Mouse (Mus musculus): ENCODE measurements around the gene Tmem136. TPM values are rescaled to one million over a fixed set of nuclear protein-coding genes. Genes with fewer than 3 reads are reported as not detected.
A peak's percentile ranks its signal among the peaks of the same experiment; 100 is the strongest.
"Not testable (repeated sequence)": the region's sequence is repeated elsewhere in the genome, so short reads cannot be mapped to it uniquely, and the experiment has no call there.

Tmem136 gene
- polyA plus RNA-seq, 1 experiment from 2014 or later: 15.2 TPM

GRCm38 (mm10) chr9:43131940-43132339, 15.6 kb upstream of the Tmem136 start:
- Histone ChIP-seq H3K36me3 (no peaks in the 10 kb centered on the region), H3K27me3 (replicated peaks) (no peaks in the 10 kb centered on the region), H3K4me1 (replicated peaks) (peaks cover 9% of the 10 kb centered on the region), H3K9ac (no peak overlapping the region), H3K27ac (ENCODE audit: poor library complexity, severe bottlenecking) (no peak overlapping the region), H3K9me3 (replicated peaks) (no peaks in the 10 kb centered on the region), H3K4me3 (no peak overlapping the region), H3K4me2 (no peak overlapping the region)
- WGBS: 73% methylated on average over 5 of the region's 5 CpGs
- ATAC-seq (ENCODE audit: insufficient number of reproducible peaks, low FRiP score): no peak

GRCm38 (mm10) chr9:43130684-43131083, 14.3 kb upstream of the Tmem136 start:
- no peak overlapping the region for H3K4me3 ChIP-seq
- no peak overlapping the region for H3K27ac ChIP-seq (ENCODE audit: poor library complexity, severe bottlenecking)
- no peak overlapping the region for H3K9ac ChIP-seq
- 91% methylated on average over 2 of the region's 2 CpGs for WGBS
- peaks cover 9% of the 10 kb centered on the region for H3K4me1 ChIP-seq (replicated peaks)
- H3K9me3 ChIP-seq (replicated peaks): no peaks in the 10 kb centered on the region
- H3K27me3 ChIP-seq (replicated peaks): no peaks in the 10 kb centered on the region
- H3K4me2 ChIP-seq: no peak overlapping the region
- no peaks in the 10 kb centered on the region for H3K36me3 ChIP-seq
- no peak for ATAC-seq (ENCODE audit: insufficient number of reproducible peaks, low FRiP score)

- no peak overlapping the region for H3K4me2 ChIP-seq
- no peak overlapping the region for H3K27ac ChIP-seq (ENCODE audit: poor library complexity, severe bottlenecking)
- H3K4me1 ChIP-seq (replicated peaks): peaks cover 9% of the 10 kb centered on the region
- no peaks in the 10 kb centered on the region for H3K9me3 ChIP-seq (replicated peaks)
- no peaks in the 10 kb centered on the region for H3K27me3 ChIP-seq (replicated peaks)
- 65% methylated on average over 10 of the region's 10 CpGs for WGBS
- no peaks in the 10 kb centered on the region for H3K36me3 ChIP-seq
- no peak overlapping the region for H3K4me3 ChIP-seq
- ATAC-seq (ENCODE audit: insufficient number of reproducible peaks, low FRiP score): no peak
- no peak overlapping the region for H3K9ac ChIP-seq
Observed at GRCm38 (mm10) chr9:43127101-43127787, 10.9 kb upstream of the Tmem136 start.

- Histone ChIP-seq H3K4me2 (no peak overlapping the region), H3K27me3 (replicated peaks) (0 out of 2 replicates have a peak, but pooled peaks cover 3% of the 10 kb centered on the region), H3K9me3 (replicated peaks) (no peaks in the 10 kb centered on the region), H3K4me3 (no peak overlapping the region), H3K27ac (ENCODE audit: poor library complexity, severe bottlenecking) (no peak overlapping the region), H3K9ac (no peak overlapping the region), H3K36me3 (no peaks in the 10 kb centered on the region), H3K4me1 (replicated peaks) (no peaks in the 10 kb centered on the region)
- no peak for ATAC-seq (ENCODE audit: insufficient number of reproducible peaks, low FRiP score)
- 20% methylated on average over 1 of the region's 1 CpGs for WGBS
Observed at GRCm38 (mm10) chr9:43122379-43122778, 6.0 kb upstream of the Tmem136 start.

- not testable (repeated sequence) for ATAC-seq (ENCODE audit: insufficient number of reproducible peaks, low FRiP score); H3K4me1 ChIP-seq (replicated peaks); H3K4me2 ChIP-seq; H3K9ac ChIP-seq; H3K9me3 ChIP-seq (replicated peaks); H3K27ac ChIP-seq (ENCODE audit: poor library complexity, severe bottlenecking); H3K4me3 ChIP-seq; H3K27me3 ChIP-seq (replicated peaks); H3K36me3 ChIP-seq
- 90% methylated on average over 2 of the region's 2 CpGs for WGBS
Observed at GRCm38 (mm10) chr9:43121948-43122347, 5.6 kb upstream of the Tmem136 start.

- Histone ChIP-seq H3K27ac (ENCODE audit: poor library complexity, severe bottlenecking) (no peak overlapping the region), H3K9ac (no peak overlapping the region), H3K4me2 (peak overlapping the region; percentile 75), H3K9me3 (replicated peaks) (no peaks in the 10 kb centered on the region), H3K4me3 (no peak overlapping the region), H3K27me3 (replicated peaks) (0 out of 2 replicates have a peak, but pooled peaks cover 3% of the 10 kb centered on the region), H3K36me3 (no peaks in the 10 kb centered on the region), H3K4me1 (replicated peaks) (peaks cover 8% of the 10 kb centered on the region; the same call in 1 of the 2 replicates)
- 77% methylated on average over 6 of the region's 6 CpGs for whole genome bisulfite sequencing
- ATAC-seq (ENCODE audit: insufficient number of reproducible peaks, low FRiP score): no peak
Observed at GRCm38 (mm10) chr9:43116997-43117336, 597 bp upstream of the Tmem136 start.

DNA sequence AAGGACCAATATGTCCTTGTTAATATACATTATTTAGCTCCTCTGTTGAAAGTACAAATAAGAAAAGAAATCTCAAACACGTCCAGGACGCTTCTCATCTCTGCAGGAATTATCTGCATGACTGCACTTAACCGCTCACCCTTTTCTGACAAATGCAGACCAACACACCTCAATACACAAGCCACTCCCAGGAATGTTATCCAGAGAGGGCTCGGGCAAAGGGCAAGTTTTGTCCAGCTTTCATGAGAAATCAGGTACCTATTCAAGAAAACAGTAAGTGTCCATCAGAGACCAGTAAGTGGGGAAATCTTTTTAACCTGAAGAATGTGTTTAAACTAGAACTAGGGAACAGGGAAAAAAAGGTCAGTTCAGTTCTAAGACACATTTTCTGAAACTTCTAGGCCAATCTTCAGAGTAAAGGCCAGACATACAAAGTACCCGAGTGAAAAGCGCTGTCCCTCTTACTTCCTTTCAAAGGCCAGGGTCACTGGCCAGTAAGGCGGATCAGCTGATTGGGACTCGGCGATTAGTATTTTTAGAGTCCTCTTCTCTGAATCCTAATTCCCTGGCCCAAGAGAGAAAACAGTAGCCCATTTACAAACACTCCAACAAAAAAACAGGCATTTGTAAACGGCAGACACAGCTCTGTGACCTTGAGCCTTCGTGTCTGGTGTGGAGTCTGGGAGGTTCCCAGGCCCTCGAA, 788 bp downstream of the Tmem136 start:
- Histone ChIP-seq H3K36me3 (peaks cover 14% of the 10 kb centered on the region), H3K4me2 (peak overlapping the region; percentile 75), H3K9ac (peak overlapping the region; percentile 85), H3K27ac (ENCODE audit: poor library complexity, severe bottlenecking) (peak overlapping the region; percentile 62), H3K27me3 (replicated peaks) (no peaks in the 10 kb centered on the region), H3K4me3 (peak overlapping the region; percentile 95), H3K4me1 (replicated peaks) (peaks cover 8% of the 10 kb centered on the region; the same call in 1 of the 2 replicates), H3K9me3 (replicated peaks) (no peaks in the 10 kb centered on the region)
- 0 out of 2 replicates have a peak, but pooled peaks have one; percentile 26 for ATAC-seq (ENCODE audit: insufficient number of reproducible peaks, low FRiP score)
- WGBS: 20% methylated on average over 12 of the region's 12 CpGs

DNA sequence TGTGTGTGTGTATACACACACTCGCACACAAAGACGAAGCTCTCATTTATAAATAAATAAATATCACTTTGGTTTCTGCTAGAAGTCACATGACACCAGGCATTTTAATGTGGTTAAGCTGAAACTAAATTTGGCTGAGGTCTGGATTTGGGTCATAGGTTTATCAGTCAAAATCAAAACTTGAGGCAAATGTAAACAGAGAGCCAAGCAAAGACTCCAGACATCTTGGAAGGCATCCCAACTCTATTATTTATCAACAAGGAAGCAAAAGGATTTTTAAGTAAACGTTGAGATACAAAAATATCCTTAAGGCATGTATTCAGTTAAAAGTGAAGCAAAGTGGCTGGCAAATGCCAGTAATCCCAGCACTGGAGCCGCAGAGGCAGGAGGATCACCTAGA, 1.5 kb downstream of the Tmem136 start:
- Histone ChIP-seq H3K27ac (ENCODE audit: poor library complexity, severe bottlenecking) (no peak overlapping the region), H3K4me3 (no peak overlapping the region), H3K9ac (no peak overlapping the region), H3K27me3 (replicated peaks) (no peaks in the 10 kb centered on the region), H3K36me3 (peaks cover 19% of the 10 kb centered on the region), H3K9me3 (replicated peaks) (no peaks in the 10 kb centered on the region), H3K4me2 (no peak overlapping the region), H3K4me1 (replicated peaks) (peaks cover 8% of the 10 kb centered on the region; the same call in 1 of the 2 replicates)
- WGBS: 85% methylated on average over 4 of the region's 4 CpGs
- no peak for ATAC-seq (ENCODE audit: insufficient number of reproducible peaks, low FRiP score)

- no peak overlapping the region for H3K9ac ChIP-seq
- no peaks in the 10 kb centered on the region for H3K27me3 ChIP-seq (replicated peaks)
- no peak overlapping the region for H3K4me3 ChIP-seq
- peaks cover 12% of the 10 kb centered on the region for H3K4me1 ChIP-seq (replicated peaks)
- H3K4me2 ChIP-seq: no peak overlapping the region
- no peak overlapping the region for H3K27ac ChIP-seq (ENCODE audit: poor library complexity, severe bottlenecking)
- H3K36me3 ChIP-seq: peaks cover 19% of the 10 kb centered on the region
- ATAC-seq (ENCODE audit: insufficient number of reproducible peaks, low FRiP score): no peak
- H3K9me3 ChIP-seq (replicated peaks): no peaks in the 10 kb centered on the region
- WGBS: 75% methylated on average over 8 of the region's 8 CpGs
Observed at GRCm38 (mm10) chr9:43110286-43110980, 5.9 kb downstream of the Tmem136 start.

GRCm38 (mm10) chr9:43109125-43109524, 7.2 kb downstream of the Tmem136 start:
- no peak for ATAC-seq (ENCODE audit: insufficient number of reproducible peaks, low FRiP score)
- Histone ChIP-seq H3K27me3 (replicated peaks) (no peaks in the 10 kb centered on the region), H3K9me3 (replicated peaks) (no peaks in the 10 kb centered on the region), H3K4me1 (replicated peaks) (peaks cover 9% of the 10 kb centered on the region; the same call in 1 of the 2 replicates), H3K9ac (no peak overlapping the region), H3K4me2 (no peak overlapping the region), H3K36me3 (peaks cover 19% of the 10 kb centered on the region), H3K4me3 (no peak overlapping the region), H3K27ac (ENCODE audit: poor library complexity, severe bottlenecking) (no peak overlapping the region)
- WGBS: 81% methylated on average over 7 of the region's 7 CpGs

GRCm38 (mm10) chr9:43108721-43109120, 7.6 kb downstream of the Tmem136 start:
- WGBS: 74% methylated on average over 3 of the region's 3 CpGs
- Histone ChIP-seq H3K4me3 (no peak overlapping the region), H3K4me1 (replicated peaks) (peaks cover 12% of the 10 kb centered on the region), H3K27me3 (replicated peaks) (no peaks in the 10 kb centered on the region), H3K9ac (no peak overlapping the region), H3K27ac (ENCODE audit: poor library complexity, severe bottlenecking) (no peak overlapping the region), H3K36me3 (peaks cover 19% of the 10 kb centered on the region), H3K4me2 (no peak overlapping the region), H3K9me3 (replicated peaks) (no peaks in the 10 kb centered on the region)
- ATAC-seq (ENCODE audit: insufficient number of reproducible peaks, low FRiP score): no peak

Measured in heart, embryonic 12.5 days (tissue).